Mouse (Mus musculus) A20 (cell line): ENCODE data around the gene Tmem44.

ENCODE experiments used
- DNase-seq: peaks from one replicate; pipeline ENCODE4 v3.0.0-alpha.2; 2011; ENCODE audit warnings: low read depth, low spot score

The Tmem44 gene

DNA sequence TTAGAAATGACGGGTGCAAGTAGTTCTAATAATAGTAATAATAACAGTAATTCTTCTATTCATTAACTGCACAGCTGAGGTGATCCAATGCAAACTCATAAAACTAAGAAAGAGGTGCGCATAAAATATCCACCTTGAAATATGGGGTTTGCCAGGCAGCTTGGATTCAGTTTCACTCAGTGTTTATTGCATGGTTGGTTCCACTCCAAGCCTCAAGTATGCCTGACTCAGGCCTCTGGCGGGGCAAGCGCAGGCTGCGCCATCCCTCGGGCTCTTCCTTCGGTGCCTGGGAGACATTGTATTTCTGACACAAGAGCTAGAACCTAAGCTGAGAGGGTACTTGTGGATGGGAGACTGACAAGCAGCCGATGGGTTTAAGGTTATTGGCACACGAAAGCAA is 32.0 kb downstream of the Tmem44 start:
- no peak for DNase-seq

DNA sequence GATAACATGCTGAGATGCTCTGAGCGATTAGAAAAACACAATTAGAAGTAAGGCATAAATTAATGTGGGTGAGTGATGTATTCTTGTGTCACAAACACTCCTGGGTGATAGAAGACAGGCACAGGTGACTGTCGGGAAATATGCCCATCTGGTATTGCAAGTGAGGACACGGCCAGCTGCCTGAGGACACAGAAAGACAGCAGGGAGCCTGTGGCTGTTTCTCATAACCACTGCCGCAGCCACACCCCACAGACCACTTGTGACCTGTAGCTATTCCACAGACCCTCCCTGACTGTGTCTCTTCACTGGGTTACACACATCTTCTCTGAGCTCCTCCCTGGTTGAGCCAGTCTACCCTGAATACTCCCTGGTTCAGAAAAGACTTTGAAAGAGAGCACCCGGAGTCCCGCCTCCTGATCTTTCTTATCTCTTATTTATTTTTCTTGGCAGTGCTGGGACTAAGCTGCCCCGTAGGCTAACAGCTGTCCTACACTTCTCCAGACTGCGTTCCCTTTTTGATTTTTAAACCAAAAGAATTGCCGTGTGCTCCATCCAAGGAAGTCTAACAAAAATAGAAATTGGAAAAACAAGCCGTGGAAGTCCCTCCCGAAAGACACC is 32.9 kb downstream of the Tmem44 start:
- no peak for DNase-seq

DNA sequence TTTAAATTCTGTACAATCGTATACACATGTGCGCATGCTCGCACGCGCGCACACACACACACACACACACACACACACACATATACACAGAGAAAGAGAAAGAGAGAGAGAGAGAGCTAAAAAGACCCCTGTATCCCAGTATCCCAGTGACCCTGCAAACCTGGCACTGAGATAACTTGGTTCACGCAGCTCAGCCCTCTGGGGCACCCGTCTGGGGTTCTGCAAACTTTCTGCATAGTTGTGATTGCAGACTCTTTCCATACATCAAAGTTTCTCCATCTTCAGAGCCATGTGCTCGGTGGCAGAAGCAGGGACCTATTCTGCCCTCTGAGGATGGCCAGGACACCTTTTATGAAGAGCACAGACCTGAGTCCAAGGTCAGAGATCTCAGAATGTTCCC is 33.6 kb downstream of the Tmem44 start:
- DNase-seq, result no peak

DNA sequence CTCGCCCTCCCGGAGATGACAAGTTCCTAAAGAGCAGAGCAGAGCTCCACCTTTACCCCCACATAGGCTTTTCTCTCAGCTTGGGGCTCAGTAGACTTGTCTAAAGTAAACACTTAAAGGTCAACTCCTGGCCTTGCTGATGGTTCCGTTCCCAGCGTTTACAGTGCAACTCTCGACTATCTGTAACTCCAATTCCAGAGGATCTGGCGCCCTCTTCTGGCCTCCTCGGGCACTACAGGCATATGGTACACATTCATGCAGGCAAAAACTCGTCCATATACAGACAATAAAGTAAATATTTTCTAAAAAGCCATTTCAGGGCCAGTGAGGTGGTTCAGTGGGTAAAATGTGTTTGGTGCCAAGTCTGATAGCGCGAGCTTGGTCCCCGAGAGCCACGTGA is 35.2 kb downstream of the Tmem44 start:
- peak; percentile 28 for DNase-seq

DNA sequence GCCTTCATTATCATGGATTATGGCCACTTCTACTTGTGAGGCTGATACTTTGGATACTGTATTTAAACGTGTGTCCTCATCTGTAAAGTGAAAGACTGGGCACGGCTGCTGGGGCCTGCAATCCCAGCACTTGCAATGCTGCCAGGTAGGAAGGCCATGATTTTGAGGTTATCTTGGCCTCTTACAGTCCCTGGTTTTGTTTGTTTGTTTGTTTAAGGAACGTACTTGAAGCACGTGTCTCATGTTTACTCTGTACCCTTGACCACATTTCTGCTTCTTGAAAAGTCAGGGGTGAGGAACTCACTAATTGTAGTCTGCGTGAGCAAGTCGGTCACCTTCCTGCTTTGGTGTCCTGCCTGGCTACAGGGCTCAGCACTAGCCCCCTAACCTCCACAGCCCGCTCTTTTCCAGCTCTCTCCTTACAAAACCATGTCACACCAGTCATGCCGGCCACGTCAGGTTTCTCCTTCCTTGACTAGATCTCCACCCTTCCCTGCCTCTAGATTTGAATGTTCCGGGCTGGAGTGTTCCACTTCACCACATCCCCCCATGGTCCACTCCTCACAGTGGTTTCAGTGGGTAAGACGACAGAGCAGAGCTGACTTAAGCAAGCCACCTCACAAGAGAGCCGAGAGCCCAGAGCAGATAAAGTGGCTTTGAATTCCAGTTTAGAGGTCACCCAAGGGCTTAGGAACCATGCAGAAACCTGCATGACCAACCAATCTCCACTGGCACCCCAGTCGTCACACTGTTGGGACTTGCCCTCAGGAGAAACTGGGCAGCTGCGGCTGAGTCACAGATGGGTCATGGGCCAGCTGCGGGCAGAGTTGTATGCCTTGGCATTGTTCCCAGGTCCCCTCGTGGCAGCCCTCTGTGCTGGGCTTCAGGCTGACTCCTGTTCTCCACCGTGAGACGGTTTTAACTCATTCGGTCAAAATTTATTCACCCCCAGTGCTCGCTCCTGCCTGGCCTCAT is 37.3 kb downstream of the Tmem44 start:
- no peak for DNase-seq

DNA sequence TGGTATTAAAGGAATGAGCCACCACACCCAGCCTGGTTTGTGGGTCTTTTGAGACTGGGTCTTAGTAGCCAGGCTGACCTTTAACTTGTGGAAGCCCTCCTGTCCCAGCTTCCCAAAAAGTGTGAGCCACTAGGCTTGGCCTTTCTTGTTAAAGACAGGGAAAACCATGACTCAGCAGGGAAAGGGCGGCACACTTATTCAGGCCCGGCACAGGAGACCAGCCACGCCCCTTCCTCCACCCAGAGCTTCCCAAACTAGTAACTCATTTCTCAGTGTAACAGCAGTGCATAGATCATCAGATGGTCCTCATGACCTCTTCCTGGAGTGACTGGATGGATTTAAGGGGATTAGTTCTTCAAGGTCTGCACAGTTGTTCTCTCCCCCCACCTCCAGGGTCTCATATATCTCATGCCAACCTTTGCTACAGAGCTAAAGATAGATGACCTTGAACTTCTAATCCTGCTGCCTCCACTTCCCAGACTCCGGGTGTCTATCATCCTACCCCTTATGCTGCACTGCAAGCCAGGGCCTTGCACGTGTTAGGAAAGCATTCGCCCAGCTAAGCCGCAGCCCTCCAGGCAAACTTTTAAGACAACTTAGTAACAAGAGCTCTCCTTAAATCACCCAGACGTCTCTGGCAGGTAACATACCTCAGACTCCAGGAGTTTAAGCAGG is 38.1 kb downstream of the Tmem44 start:
- no peak for DNase-seq

DNA sequence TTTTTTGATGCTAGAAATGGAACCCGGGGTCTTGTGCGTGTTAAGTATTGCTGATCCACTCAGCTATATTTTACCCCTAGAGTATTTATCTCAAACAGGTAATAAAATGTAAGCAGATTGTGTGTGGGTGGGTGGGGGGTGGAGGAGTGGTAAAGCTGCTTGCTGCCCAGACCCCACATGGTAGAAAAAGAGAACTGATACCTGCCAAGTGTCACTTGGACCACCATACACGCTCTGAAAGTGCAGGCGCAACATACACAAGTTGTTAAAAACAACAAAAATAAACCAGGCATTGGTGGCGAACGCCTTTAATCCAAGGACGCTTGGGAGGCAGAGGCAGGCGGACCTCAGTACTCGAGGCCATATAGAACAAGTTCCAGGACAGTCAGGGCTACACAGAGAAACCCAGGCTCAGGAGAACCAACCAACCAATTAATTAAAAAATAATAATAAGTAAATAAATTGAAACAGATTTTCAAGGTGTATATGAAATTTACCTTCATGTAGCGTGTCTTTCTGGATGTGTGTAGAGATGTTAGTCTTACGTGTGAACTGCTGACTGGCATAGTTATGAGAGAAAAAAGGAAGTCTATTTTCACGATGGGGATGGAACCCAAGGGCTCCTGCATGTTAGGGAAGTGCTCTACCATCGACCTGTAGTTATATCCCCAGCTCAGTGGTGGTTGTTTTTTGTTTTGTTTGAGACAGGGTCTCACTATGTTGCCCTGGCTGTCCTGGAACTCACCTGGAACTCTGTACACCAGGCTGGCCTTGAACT is 38.9 kb downstream of the Tmem44 start:
- peak; percentile 92 for DNase-seq

DNA sequence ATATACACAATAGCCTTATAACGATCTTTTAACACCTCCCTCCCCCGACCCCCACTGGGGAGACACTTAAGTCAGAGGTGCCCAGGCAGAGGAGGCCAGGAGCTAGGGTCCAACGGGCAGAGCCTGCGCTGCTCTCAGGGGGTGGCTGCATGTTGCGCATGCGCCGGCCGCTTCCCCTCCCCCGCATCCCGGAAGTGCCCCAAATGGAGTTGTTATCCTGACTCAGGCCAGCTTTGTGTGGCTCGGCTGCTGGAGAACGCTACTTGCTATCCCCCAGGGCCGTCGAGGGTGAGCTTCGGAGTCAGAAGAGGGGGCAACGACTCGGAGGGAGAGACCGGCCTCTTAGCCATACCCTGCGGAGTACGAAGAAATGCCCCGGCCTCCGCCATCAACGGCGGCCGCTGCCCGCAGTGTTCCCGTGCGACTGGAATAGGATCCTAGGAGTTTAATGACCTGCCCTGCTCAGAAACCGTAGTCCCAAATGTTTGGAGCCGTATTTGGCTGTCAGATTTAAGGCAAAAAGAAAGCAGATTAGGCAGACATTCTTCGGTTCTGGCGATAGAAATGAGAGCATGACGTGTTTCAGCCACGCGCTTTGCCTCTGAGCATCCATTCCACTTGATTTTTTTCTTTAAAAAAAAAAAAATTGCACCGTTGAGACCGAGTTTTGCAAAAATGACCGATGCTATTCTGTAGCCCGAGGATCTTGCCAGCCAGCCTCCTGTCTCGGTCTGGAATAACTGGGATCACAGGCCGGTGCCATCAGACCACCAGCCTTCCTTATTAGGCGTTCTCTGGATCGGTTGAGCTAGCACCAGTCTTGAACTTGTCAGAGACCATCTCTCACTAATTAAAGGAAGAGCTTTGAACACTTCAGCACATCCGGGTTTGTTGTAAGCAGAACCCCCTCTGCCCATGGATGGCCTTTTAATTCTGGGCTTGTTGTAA is 39.9 kb downstream of the Tmem44 start:
- peak; percentile 94 for DNase-seq

DNA sequence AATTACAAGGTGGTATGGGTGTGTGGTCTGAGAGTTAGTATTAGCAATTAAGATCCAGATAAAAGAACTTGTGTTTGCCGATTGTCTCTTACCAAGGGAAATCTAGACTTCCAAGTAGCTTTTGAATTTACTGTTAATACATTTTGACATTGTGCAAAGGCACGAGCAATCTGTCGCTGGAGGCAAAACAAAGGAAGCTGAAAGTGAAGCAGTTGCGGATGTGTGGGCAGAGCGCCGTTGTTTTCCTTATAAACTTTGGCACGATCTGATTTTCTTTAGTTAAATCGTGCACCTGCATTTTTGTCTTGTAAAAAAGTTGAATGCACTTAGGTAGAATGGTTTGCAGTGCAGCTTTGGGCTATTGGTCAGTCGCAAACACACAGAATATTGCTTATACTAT is 40.6 kb downstream of the Tmem44 start:
- no peak for DNase-seq

DNA sequence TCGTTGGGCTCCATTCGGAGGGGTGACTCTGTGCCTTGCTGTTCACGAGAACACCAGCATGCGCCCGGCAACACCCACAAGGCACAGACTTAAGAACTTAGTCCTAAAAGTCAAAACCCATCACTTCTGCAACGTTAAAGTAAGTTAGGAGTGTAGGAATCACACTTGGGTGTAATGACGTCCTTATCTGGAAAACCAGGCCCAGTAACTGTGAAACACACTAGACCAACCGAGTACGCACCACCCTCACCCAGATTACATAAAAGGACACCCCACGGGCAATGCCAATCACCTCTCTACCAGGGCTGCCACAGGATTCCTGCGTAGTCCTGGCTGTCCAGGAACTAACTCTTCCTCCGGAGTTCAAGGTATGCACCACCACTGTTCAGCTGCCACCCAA is 41.3 kb downstream of the Tmem44 start:
- DNase-seq, result no peak

DNA sequence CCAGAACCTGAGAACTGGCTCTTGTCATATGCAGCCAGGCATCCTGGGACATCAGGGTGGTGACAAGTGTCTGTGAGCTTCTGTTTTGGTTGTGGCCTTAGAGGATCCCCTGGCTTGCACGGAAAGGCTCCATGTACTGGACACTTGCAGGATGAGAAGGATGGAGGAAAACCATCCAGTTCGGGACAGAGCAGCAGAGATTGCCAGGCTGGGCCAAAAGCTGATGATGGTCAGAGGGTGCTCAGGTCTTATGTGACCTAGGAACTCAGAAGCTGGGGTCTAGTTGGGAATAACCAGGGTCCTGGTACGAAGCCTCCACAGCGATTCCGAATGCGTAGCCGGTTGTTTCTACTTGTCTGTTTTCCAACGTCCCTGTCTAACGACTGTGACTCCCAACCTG is 41.9 kb downstream of the Tmem44 start:
- no peak for DNase-seq

DNA sequence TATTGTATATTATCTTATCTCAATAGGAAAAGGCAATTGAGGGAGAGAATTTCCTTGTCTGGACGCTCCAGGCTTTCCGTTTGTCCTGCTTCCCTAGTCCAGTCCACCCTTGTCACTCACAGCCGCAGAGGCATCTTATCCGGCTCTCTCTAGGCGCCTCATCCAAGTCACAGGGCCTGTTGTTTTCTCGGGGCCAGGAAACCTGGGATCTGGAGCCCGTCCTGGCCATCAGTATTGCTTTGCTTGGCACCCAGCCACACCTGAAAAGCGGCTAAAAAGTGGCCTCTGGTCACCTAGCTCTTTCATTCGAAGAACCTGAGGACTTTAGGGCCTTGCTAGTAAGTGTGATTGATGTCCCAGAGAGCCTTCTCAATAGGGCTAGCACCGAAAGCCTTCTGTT is 43.5 kb downstream of the Tmem44 start:
- no peak for DNase-seq

DNA sequence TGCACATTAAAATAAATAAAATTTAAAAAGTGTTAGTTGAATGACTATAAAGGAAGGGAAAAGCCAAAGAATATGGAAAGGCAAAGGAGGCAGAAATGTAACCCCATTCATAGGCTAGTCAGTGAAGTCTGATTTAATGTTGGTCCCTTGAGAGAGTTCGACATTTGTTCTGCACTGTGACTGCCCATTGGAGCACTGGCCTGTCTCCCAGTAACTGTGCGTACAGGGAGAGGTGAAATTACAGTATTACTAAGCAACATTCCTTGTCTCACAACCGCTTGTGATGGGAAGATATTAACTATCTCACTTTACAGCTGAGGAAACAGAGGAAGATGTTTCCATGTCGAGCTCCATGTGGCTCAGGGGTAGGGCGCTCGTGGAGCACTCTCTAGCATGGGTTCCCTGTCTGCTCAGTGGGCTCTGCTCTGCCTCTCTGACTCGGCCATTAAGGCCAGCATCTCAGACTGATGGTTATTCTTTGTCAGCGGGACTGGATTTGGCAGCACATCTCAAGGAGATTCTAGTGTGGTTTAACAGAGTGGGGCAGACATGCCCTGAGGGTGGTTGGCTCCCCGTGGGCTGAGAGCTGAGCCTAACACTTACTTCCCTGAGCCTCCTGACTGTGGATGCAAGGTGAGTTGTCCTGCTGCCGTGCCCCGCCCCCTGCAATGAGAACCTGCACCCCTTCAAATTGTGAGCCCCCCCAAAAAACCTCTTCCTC is 45.2 kb downstream of the Tmem44 start:
- no peak for DNase-seq

DNA sequence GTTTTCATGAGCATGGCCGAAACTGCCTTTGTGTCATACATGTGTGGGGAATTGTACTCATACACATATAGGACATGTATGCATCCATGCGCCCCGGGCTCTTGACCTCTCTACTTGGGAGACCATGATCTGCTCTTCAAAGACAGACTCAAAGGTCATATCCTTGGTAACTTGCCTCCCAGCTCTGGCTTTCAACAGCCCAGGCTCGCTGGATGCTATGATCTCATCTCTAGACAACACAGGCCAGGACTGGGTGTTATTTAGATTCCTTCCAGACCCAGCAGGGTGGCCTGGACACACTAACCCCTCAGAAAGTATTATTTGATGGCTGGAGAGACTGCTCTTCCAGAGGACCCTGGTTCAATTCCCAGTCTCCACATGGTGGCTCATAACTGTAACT is 45.8 kb downstream of the Tmem44 start:
- no peak for DNase-seq

DNA sequence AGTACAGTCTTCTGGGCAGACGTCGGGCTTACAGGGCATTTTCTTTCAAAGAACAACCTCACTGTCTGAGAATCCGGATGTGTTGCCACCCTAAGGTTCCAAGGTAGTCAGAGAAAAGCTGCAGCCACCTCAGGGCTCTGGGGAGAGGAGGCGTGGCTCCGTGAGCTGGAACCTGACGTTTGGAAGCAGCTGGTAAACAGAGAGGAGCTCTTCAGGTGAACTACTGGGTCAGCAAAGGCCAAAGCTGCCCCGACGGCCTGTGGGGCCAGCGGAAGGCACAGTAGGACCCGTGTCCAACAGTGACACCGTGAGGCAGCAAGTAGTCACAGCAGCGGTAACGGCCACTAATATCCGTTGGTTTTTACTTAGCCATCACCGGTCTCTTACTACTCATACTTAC is 46.7 kb downstream of the Tmem44 start:
- DNase-seq, result peak; percentile 65

DNA sequence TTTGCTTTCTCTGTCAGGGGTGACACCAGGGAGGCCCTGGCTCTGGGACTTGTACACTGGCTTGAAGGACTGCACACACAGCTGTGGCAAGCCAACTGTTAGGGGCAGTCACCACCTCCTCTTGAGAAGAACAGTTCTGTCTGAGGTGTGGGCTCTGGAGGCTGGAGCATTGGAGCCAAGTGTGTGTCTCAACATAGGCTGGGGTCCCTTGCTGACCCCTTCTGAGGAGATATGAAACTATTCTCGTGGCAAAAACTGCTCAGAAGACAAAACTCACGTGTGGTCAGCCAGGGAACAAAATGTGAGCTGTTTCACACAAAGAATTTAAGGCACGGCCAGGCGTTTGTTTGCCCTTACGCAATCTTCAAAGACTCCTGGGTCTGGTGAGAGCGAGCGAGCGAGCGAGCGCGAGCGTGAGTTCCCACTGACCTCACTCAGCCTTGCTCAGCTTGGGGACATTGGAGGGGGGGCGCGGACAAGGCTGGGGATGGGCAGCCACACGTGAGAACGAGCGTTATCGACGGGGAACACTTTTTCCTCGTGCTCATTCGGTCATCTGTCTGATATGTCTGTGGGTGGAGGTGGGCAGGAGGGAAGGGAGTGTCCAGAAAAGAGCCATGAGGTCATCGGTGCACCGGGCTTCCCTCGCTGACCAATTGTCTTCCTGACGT is 48.3 kb downstream of the Tmem44 start:
- no peak for DNase-seq

DNA sequence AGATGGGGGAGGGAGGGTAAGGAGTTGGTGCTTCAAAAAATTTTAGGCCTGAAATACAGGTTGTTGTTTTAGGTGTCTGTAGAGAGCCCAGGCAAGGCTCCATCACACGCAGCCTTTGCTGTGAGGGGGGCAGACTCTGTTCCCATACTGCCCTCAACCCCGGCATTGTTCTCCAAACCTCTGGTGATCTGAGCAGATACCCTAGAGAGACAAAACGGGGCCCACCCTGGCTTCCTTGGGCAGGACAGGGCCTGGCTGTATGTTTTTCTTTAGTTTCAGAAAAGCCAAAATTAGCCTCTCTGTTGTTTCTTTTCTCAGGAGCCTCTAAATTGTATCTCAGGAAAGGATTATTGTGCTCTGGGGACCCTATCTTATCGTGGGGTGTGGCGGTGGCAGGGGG is 49.0 kb downstream of the Tmem44 start:
- no peak for DNase-seq

DNA sequence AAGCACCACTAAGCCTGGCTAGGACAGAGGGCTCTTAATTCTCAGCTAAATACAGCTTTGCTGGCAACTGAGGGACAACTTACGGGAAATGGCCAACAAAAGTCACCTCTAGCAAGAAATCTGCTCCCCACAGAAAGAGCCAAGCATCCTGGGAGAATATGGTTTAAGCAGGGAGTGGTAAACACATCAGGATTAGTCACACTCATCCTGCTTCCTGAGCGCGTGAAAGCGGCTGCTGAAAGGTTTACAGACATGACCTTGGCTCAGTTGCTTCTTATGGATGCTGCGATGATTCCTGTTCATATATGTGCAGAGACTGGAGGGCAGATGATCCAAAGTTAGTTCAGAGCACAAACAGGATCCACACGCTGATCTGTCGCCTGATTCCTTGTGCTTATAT is 50.4 kb downstream of the Tmem44 start:
- DNase-seq, result no peak

DNA sequence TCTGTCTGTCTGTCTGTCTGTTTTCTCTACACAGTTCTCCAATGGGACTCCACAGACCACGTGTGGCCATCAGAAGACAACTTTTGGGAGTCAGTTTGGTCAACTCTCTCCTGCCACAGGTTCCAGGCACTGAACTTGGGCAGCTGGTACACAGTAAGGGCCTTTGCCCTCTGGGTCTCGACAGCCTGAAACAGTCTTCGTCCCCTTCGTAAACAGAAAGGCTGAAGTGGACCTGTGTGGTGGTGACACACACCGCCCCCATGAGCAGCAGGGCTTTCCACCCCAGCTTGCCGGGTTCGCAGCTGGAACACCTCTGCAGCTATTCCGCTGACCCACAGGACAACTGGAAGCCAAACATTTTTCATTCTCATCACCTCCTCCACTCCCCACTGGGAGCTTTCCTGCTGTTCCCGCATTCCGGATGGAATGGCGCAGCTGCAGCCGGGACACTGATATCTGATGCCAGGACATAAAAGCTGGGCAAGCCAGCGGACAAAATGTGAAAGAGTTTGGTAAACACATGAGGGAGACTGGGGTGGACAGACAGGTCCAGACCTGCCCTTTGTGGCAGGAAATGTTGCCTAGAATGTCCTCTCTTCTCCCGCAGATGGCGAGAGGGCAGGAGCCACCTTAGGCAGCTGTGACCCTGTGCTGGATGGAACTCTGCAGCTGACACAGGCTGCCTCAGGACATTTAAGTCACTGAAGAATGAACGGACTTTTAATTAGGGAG is 51.4 kb downstream of the Tmem44 start:
- no peak for DNase-seq
